In genomic region chr11:87852690-87853596, GRCm38 (mm10) we compare ENCODE assay signal across 8 mouse cellular contexts. TPM values are rescaled to one million over a fixed set of nuclear protein-coding genes. Genes with fewer than 3 reads are reported as not detected.
A peak's percentile ranks its signal among the peaks of the same experiment; 100 is the strongest.
DNase-seq lines count a peak whose midpoint lies in the region; ATAC-seq and TF ChIP-seq lines count a peak whose summit lies in the region.

Mks1 (plus strand) TSS chr11:87853215.

- no peak for TF ChIP-seq EP300 in lung, postnatal 0 days (IDR thresholded peaks at IDR 0.05)

- TF ChIP-seq CTCF in lung, postnatal 0 days (IDR thresholded peaks at IDR 0.05), result no peak

- peak within 1 kb of the TSS; percentile 60 for H3K4me3 ChIP-seq in hindbrain, embryonic 10.5 days
- peak within 1 kb of the TSS; percentile 59 for H3K4me3 ChIP-seq in lung, postnatal 0 days (ENCODE audit: low read depth, low read length)

- H3K9me3 ChIP-seq in hindbrain, embryonic 10.5 days, result no peaks in the 10 kb centered on the region
- no peaks in the 10 kb centered on the region for H3K9me3 ChIP-seq in lung, postnatal 0 days (ENCODE audit: low read length)

- peaks cover 14% of the 10 kb centered on the region for H3K4me1 ChIP-seq in hindbrain, embryonic 10.5 days (replicated peaks)
- 0 out of 2 replicates have a peak, but pooled peaks cover 4% of the 10 kb centered on the region for H3K4me1 ChIP-seq in lung, postnatal 0 days (ENCODE audit: insufficient read depth, low read depth, low read length)

- H3K9ac ChIP-seq in lung, postnatal 0 days (replicated peaks; ENCODE audit: low read depth), result peak within 1 kb of the TSS; percentile 30

- H3K27ac ChIP-seq in hindbrain, embryonic 10.5 days, result peak within 1 kb of the TSS; percentile 87
- H3K27ac ChIP-seq in lung, postnatal 0 days (ENCODE audit: low read length), result no peak within 1 kb of the TSS

- H3K36me3 ChIP-seq in hindbrain, embryonic 10.5 days, result peaks cover 23% of the 10 kb centered on the region
- H3K36me3 ChIP-seq in lung, postnatal 0 days (ENCODE audit: insufficient read depth, low read length), result 0 out of 2 replicates have a peak, but pooled peaks cover 3% of the 10 kb centered on the region

- DNase-seq in MEL-GATA-1-ER (ENCODE audit: extremely low read depth, low read depth), result peak; percentile 70
- peak; percentile 82 for DNase-seq in cerebellum, adult 8-10 months
- peak; percentile 95 for DNase-seq in hindbrain, embryonic 10.5 days (ENCODE audit: low spot score)
- peak; percentile 91 for DNase-seq in layer of hippocampus, adult 9-11 months
- DNase-seq in lung, postnatal 0 days (ENCODE audit: low spot score), result peak; percentile 98
- peak; percentile 79 for DNase-seq in ovary, postnatal 14 days (ENCODE audit: low spot score)
- DNase-seq in thymus, postnatal 14 days, result peak; percentile 94

- WGBS in hindbrain, embryonic 10.5 days, result 5% methylated on average over 40 of the region's 40 CpGs
- 4% methylated on average over 32 of the region's 40 CpGs for WGBS in lung, postnatal 0 days

- H3K4me2 ChIP-seq in lung, postnatal 0 days (replicated peaks; ENCODE audit: low read depth, low read length), result peak within 1 kb of the TSS; percentile 70

- peak; percentile 99 for ATAC-seq in frontal cortex, adult (ENCODE audit: low TSS enrichment)
- peak; percentile 98 for ATAC-seq in lung, postnatal 0 days

- no peaks in the 10 kb centered on the region for H3K27me3 ChIP-seq in hindbrain, embryonic 10.5 days (ENCODE audit: insufficient read depth, poor library complexity, severe bottlenecking)
- no peaks in the 10 kb centered on the region for H3K27me3 ChIP-seq in lung, postnatal 0 days (replicated peaks; ENCODE audit: insufficient read depth, low read length)

RNA-seq across cellular contexts. Expression of gene Mks1, which starts in this region (rescaled TPM):
- 17.2 and 18.6 TPM in 2 replicates for polyA plus RNA-seq in hindbrain, embryonic 10.5 days (2016; fragmentation: Nextera tagmentation; extraction: Ambion mirVana)
- 5.6 and 7.5 TPM in 2 replicates for polyA plus RNA-seq in lung, postnatal 0 days (2015; fragmentation: Nextera tagmentation; extraction: Ambion mirVana)
